ENCODE assay signal across 9 mouse cellular contexts in genomic region chr1:135540270-135540669, GRCm38 (mm10).
DNase-seq lines count a peak whose midpoint lies in the region; ATAC-seq and TF ChIP-seq lines count a peak whose summit lies in the region.
"Had no signal": no experiment of that assay in that cellular context is flagged by ENCODE, and none has a peak within 500 bp of the region (broad histone marks: within the 10 kb centered on the region; RNA-seq: fewer than 3 reads in every experiment).

No protein-coding gene starts in this region.

- H3K27me3 ChIP-seq in G1E (ENCODE audit: insufficient read depth, low read length), result peaks cover 7% of the 10 kb centered on the region; the same call in 1 of the 2 replicates
- H3K27me3 ChIP-seq in forebrain, postnatal 0 days (ENCODE audit: insufficient read depth, low read length), result no peaks in the 10 kb centered on the region
- no peaks in the 10 kb centered on the region for H3K27me3 ChIP-seq in liver, postnatal 0 days (ENCODE audit: insufficient read depth, low read length)
- H3K27me3 ChIP-seq in neural tube, embryonic 15.5 days (replicated peaks), result no peaks in the 10 kb centered on the region
- H3K27me3 ChIP-seq in thymus, adult 2 months (ENCODE audit: control insufficient read depth, insufficient read depth, low read length), result no peaks in the 10 kb centered on the region
- H3K27me3 ChIP-seq: megakaryocyte, embryonic 14.5 days had no signal

- intact Hi-C loops in heart, postnatal 36 days (cut with DNase I), result loop anchor here (1.0 to 5.0 kb wide), 2 partner anchors 79 to 368 kb away; no protein-coding TSS in a partner anchor

- DNase-seq in G1E (ENCODE audit: low spot score), result peak; percentile 84
- DNase-seq in cerebellum, adult 18-20 months, result peak; percentile 69 to 82
- peak; percentile 92 for DNase-seq in forebrain, postnatal 0 days
- peak; percentile 89 for DNase-seq in heart, postnatal 36 days
- peak; percentile 92 for DNase-seq in layer of hippocampus, adult 11-12 months (ENCODE audit: low spot score)
- DNase-seq in liver, postnatal 0 days, result peak; percentile 85
- peak; percentile 77 for DNase-seq in thymus, adult 2 months

- no peak; the same call in 1 of the 2 replicates for ATAC-seq in G1E (ENCODE audit: extremely low read depth, insufficient number of reproducible peaks, low FRiP score, poor library complexity, severe bottlenecking)
- ATAC-seq in forebrain, postnatal 0 days, result peak; percentile 78
- ATAC-seq in liver, postnatal 0 days, result peak; percentile 76
- ATAC-seq in neural tube, embryonic 15.5 days (ENCODE audit: low FRiP score), result peak; percentile 58; the same call in 1 of the 2 replicates

- TF ChIP-seq CTCF in G1E (IDR thresholded peaks at IDR 0.05; ENCODE audit: low read depth, low read length), result peak; percentile 85
- peak; percentile 97 for TF ChIP-seq CTCF in forebrain, postnatal 0 days (IDR thresholded peaks at IDR 0.05; ENCODE audit: low read depth)
- TF ChIP-seq CTCF in liver, postnatal 0 days (IDR thresholded peaks at IDR 0.05; ENCODE audit: low read depth), result peak; percentile 98
- TF ChIP-seq CTCF in thymus, adult 2 months (IDR thresholded peaks at IDR 0.05; ENCODE audit: borderline replicate concordance, control insufficient read depth, extremely low read depth, insufficient read depth, low read length, poor library complexity), result peak; percentile 76; the same call in 1 of the 2 replicates

- H3K4me2 ChIP-seq in forebrain, postnatal 0 days (ENCODE audit: low read depth), result no peak overlapping the region
- H3K4me2 ChIP-seq in liver, postnatal 0 days (ENCODE audit: low read depth, low read length), result no peak overlapping the region
- H3K4me2 ChIP-seq in neural tube, embryonic 15.5 days, result no peak overlapping the region

- no peaks in the 10 kb centered on the region for H3K4me1 ChIP-seq in G1E (ENCODE audit: insufficient read depth, low read depth, low read length)
- peaks cover 5% of the 10 kb centered on the region for H3K4me1 ChIP-seq in forebrain, postnatal 0 days (ENCODE audit: insufficient read depth)
- no peaks in the 10 kb centered on the region for H3K4me1 ChIP-seq in liver, postnatal 0 days (ENCODE audit: insufficient read depth)
- H3K4me1 ChIP-seq in neural tube, embryonic 15.5 days, result peaks cover 52% of the 10 kb centered on the region
- H3K4me1 ChIP-seq in thymus, adult 2 months (replicated peaks; ENCODE audit: control insufficient read depth, insufficient read depth, low read length), result no peaks in the 10 kb centered on the region

- no peak for TF ChIP-seq EP300 in liver, postnatal 0 days (IDR thresholded peaks at IDR 0.05; ENCODE audit: low read depth)

- H3K4me3 ChIP-seq in G1E (ENCODE audit: low read depth, low read length), result no peak overlapping the region
- H3K4me3 ChIP-seq in forebrain, postnatal 0 days (ENCODE audit: low read depth, low read length), result no peak overlapping the region
- H3K4me3 ChIP-seq in liver, postnatal 0 days (ENCODE audit: low read depth, low read length), result no peak overlapping the region
- H3K4me3 ChIP-seq in neural tube, embryonic 15.5 days (replicated peaks), result no peak overlapping the region
- H3K4me3 ChIP-seq in thymus, adult 2 months (ENCODE audit: control insufficient read depth, insufficient read depth, low read length), result no peak overlapping the region
- H3K4me3 ChIP-seq: megakaryocyte, embryonic 14.5 days had no signal

- no peaks in the 10 kb centered on the region for H3K36me3 ChIP-seq in G1E (replicated peaks)
- peaks cover 16% of the 10 kb centered on the region for H3K36me3 ChIP-seq in forebrain, postnatal 0 days (ENCODE audit: insufficient read depth)
- H3K36me3 ChIP-seq in liver, postnatal 0 days (replicated peaks; ENCODE audit: insufficient read depth, low read length), result no peaks in the 10 kb centered on the region
- peaks cover 15% of the 10 kb centered on the region for H3K36me3 ChIP-seq in neural tube, embryonic 15.5 days
- no peaks in the 10 kb centered on the region for H3K36me3 ChIP-seq in thymus, adult 2 months (ENCODE audit: control insufficient read depth, insufficient read depth, low read length)

- TF ChIP-seq POLR2A in thymus, adult 2 months (IDR thresholded peaks at IDR 0.05; ENCODE audit: control insufficient read depth, extremely low read depth, insufficient read depth, low read length, poor library complexity), result no peak

- no peak overlapping the region for H3K9ac ChIP-seq in forebrain, postnatal 0 days
- H3K9ac ChIP-seq in liver, postnatal 0 days (replicated peaks), result no peak overlapping the region
- H3K9ac ChIP-seq in neural tube, embryonic 15.5 days (replicated peaks), result no peak overlapping the region

- H3K9me3 ChIP-seq in G1E (replicated peaks), result no peaks in the 10 kb centered on the region
- no peaks in the 10 kb centered on the region for H3K9me3 ChIP-seq in forebrain, postnatal 0 days (ENCODE audit: low read length)
- H3K9me3 ChIP-seq in liver, postnatal 0 days (ENCODE audit: low read length), result no peaks in the 10 kb centered on the region
- H3K9me3 ChIP-seq in neural tube, embryonic 15.5 days (replicated peaks), result no peaks in the 10 kb centered on the region
- H3K9me3 ChIP-seq: megakaryocyte, embryonic 14.5 days had no signal

- H3K27ac ChIP-seq in forebrain, postnatal 0 days (ENCODE audit: low read depth, low read length), result 0 out of 2 replicates have a peak overlapping the region, but pooled peaks have one; percentile 50
- H3K27ac ChIP-seq in liver, postnatal 0 days (ENCODE audit: low read depth), result no peak overlapping the region
- H3K27ac ChIP-seq in neural tube, embryonic 15.5 days (replicated peaks), result no peak overlapping the region
- no peak overlapping the region for H3K27ac ChIP-seq in thymus, adult 2 months (ENCODE audit: control insufficient read depth, insufficient read depth, low read length)

- WGBS in forebrain, postnatal 0 days, result 22% methylated on average over 4 of the region's 4 CpGs
- WGBS in liver, postnatal 0 days (ENCODE audit: insufficient replicate concordance), result 23% methylated on average over 4 of the region's 4 CpGs
- WGBS in neural tube, embryonic 15.5 days, result 23% methylated on average over 4 of the region's 4 CpGs
- WGBS in thymus, adult 2 months, result 37% methylated on average over 4 of the region's 4 CpGs
